Mouse (Mus musculus) adrenal gland (tissue): ENCODE results near the gene Foxm1.

Experiments used
- intact Hi-C: fragments of 180-260 bp; cut with DNase I; formaldehyde crosslinking; loops from one replicate; pipeline ENCODE4 v1.15.1; 2025

The Foxm1 gene

GRCm38 (mm10) chr6:128423496-128424268, 60.9 kb downstream of the Foxm1 start:
- intact Hi-C loops = no loop called here

GRCm38 (mm10) chr6:128424269-128425019, 61.7 kb downstream of the Foxm1 start, which contains the start of gene Itfg2:
Gene Itfg2 (minus strand): TSS chr6:128424931.
- intact Hi-C loops = no loop called here

GRCm38 (mm10) chr6:128425046-128425445, 62.3 kb downstream of the Foxm1 start:
- intact Hi-C loops = no loop called here
